Mouse (Mus musculus): ENCODE results near the gene 1700018F24Rik. TPM values are rescaled to one million over a fixed set of nuclear protein-coding genes. Genes with fewer than 3 reads are reported as not detected.
"Not testable (repeated sequence)": the region's sequence is repeated elsewhere in the genome, so short reads cannot be mapped to it uniquely, and the experiment has no call there.

1700018F24Rik gene
- total RNA-seq (2021) = not detected

DNA sequence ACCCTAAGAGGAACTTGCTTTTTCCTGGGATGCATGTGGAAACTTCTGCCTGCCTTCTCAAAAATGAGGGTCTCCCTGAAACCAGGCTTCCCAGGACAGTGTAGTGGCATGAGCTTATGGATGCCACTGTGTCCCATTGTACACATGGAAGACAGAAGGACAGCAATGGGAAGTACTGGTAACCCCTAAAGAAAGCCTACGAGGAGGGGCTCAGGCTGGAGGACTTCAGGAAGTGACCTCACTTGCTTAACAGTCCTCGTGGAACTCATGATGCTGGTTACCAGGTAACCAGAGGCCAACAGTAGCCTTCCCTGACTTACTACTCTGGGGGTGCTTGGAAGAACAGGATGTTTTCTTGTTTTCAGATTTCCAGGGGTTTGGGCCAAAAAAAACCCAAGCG is at the start of gene 1700018F24Rik:
TSS of gene 1700018F24Rik (plus strand) at position 301 of the 400 bp plus-strand sequence.
- intact Hi-C loops (cut with DNase I); DNase-seq: not testable (repeated sequence)

GRCm38 (mm10) chr5:144998491-144998890 is 44.3 kb upstream of the 1700018F24Rik start:
- no peak for DNase-seq
- intact Hi-C loops (cut with DNase I) = no loop called here

DNA sequence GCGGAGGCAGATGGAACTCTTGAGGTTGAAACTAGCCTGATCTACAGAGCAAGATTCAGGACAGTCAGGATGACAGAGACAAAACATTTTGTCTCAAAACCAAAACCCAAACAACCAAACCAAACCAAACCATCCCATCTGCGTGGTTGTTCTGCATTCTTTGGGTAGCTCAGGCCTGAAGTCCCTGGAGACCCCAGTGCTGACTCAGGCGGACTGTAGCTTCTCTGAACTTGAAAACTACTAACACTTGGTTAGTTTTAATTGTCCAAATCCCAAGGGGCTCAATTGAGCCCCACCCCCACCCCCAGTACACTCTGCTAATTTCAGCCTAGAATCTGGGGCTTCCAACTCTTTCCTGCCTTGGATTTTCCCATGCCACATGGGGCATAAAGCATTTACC is 39.4 kb upstream of the 1700018F24Rik start:
- intact Hi-C loops (cut with DNase I) = loop anchor here (5.0 kb wide), 1 partner anchor 69 kb away; no protein-coding TSS in a partner anchor
- DNase-seq = no peak

DNA sequence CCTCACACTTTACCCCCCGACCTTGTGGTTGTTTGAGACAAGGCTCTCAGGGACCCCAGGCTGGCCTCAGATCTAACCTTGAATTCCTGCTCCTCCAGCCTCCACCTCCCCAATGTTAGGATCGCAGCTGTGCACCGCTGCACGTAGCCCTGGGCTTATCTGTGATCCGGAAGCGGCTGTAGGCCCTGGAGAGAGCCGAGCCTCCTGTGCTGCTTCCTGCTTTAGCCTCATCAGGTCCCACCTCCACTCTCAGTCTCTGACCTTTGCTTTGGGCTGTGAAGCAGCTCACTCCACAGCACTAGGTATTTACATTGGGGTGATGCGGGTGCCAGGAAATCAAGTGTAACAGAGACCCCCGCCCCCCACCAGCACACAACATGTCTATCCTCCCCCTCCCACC is 38.3 kb upstream of the 1700018F24Rik start:
- intact Hi-C loops (cut with DNase I) = loop anchor here (5.0 kb wide), 1 partner anchor 68 kb away; no protein-coding TSS in a partner anchor

GRCm38 (mm10) chr5:145005596-145005995 is 37.2 kb upstream of the 1700018F24Rik start:
- intact Hi-C loops (cut with DNase I) = no loop called here
- no peak for DNase-seq

More for the DNA sequence above, 38.3 kb upstream of the 1700018F24Rik start:
- DNase-seq = peak in 1 of 2 experiments; percentile 7

DNA sequence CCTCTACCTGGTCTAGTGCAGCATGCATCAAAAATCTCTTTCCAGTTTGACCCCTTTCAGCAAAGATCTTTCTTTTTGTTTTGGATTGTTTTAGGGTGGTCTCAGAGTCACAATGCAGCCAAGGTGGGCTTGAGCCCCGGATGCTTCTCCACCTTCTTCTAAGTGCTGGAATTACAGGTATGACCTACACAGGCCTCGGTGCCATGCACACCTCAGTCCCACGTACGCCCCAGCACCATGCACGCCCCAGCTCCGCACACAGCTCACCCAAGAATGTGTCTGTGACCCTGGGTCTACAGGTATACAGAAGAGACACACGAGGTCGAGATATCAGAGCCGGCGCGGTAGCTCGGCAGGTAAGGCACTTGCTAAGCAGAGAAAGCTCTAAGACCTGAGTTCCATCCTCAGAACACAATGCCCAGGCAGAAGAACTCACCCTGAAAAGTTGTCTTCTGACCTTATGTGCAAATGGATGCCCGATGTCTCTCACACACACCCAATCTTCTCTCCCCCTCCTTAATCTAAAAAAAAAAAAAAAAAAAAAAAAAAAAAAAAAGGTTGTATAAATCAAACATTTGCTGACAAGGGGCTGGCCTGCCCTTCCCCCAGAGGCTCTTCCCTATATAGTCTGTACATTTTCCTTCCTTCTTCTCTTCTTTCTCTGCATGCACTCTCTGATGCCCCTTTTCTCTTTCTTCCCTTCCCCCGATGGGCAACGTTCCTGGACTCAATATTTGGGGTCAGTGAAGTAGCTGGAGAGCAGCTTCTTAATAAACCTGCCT is 33.7 kb upstream of the 1700018F24Rik start:
- intact Hi-C loops (cut with DNase I) = no loop called here
- DNase-seq = no peak

- intact Hi-C loops (cut with DNase I) = no loop called here
- no peak for DNase-seq
Observed at GRCm38 (mm10) chr5:145014278-145014677, 28.5 kb upstream of the 1700018F24Rik start.

- DNase-seq = not testable (repeated sequence)
- intact Hi-C loops (cut with DNase I) = loop anchor here (5.0 kb wide), 1 partner anchor 51 kb away; no protein-coding TSS in a partner anchor
Observed at GRCm38 (mm10) chr5:145016761-145017160, 26.0 kb upstream of the 1700018F24Rik start.

DNA sequence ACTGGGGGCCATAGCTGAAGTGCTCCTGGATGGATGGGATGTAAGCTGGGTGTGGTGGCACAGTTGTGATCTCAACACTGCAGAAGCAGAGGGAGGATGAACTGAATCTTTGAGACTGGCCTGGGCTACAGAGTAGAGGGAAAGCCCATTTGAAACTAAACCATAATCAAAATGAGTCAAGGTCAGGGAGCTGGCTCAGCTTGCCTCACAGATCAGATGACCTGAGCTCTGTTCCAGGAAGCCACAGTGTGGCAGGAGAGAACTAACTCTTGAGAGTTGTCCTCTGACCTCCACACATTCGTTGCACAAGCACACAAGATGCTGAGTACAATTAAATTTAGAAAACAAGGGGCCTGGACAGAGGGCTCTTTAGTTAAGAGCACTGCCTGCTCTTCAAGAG is 22.5 kb upstream of the 1700018F24Rik start:
- intact Hi-C loops (cut with DNase I) = not testable (repeated sequence)
- DNase-seq = peak in 1 of 2 experiments; percentile 2

GRCm38 (mm10) chr5:145020712-145021111 is 22.1 kb upstream of the 1700018F24Rik start:
- intact Hi-C loops (cut with DNase I); DNase-seq: not testable (repeated sequence)

GRCm38 (mm10) chr5:145030476-145030875 is 12.3 kb upstream of the 1700018F24Rik start:
- intact Hi-C loops (cut with DNase I); DNase-seq: not testable (repeated sequence)

GRCm38 (mm10) chr5:145032391-145032790 is 10.4 kb upstream of the 1700018F24Rik start, which contains the start of gene Gm4871:
TSS of gene Gm4871 (minus strand) at chr5:145032754.
- DNase-seq; intact Hi-C loops (cut with DNase I): not testable (repeated sequence)

GRCm38 (mm10) chr5:145041628-145042027 is 1.2 kb upstream of the 1700018F24Rik start:
- intact Hi-C loops (cut with DNase I) = no loop called here
- DNase-seq = peak in 1 of 2 experiments; percentile 15

DNA sequence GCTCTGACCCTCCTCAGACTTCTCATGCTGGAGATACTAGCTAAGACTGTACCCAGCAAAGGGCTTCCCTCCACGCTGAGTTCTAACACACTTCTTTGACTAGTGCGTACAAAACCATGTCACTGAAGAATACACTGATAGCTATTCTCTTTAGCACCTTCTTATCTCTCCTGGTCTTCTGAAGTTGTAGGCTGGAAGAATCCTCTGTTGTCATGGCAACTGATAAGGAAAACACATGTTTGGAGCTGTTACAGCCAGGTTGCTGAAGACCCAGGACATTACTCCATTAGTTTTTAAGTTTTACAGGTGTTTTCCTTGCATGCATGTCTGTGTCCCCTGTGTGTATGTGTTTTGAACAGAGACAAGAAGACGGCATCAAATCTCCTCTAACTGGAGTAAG is 11.4 kb downstream of the 1700018F24Rik start:
- DNase-seq; intact Hi-C loops (cut with DNase I): not testable (repeated sequence)

GRCm38 (mm10) chr5:145057907-145058306 is 15.1 kb downstream of the 1700018F24Rik start:
- intact Hi-C loops (cut with DNase I) = no loop called here
- DNase-seq = no peak

DNA sequence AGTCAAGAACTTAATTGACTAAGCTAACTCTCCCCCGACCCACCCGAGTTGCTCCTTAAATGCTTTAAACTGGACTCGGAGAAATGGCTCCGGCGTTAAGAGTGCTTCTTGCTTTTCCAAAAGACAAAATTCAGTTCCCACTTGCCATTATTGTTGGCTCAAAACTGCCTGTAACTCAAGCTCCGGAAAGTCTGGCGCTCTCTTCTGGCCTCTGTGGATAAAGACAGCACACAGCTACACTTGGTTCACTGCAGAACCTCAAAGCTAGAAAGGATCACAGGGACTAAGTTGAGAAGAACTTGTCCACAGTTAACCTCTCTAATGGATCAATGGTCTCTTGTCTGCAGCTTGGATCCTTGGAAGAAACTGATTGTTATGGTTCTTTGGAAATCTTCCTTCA is 15.9 kb downstream of the 1700018F24Rik start:
- DNase-seq = no peak
- intact Hi-C loops (cut with DNase I) = no loop called here

- no peak for DNase-seq
- intact Hi-C loops (cut with DNase I) = no loop called here
Observed at GRCm38 (mm10) chr5:145059524-145059923, 16.7 kb downstream of the 1700018F24Rik start.

GRCm38 (mm10) chr5:145064765-145065340 is 22.1 kb downstream of the 1700018F24Rik start:
- intact Hi-C loops (cut with DNase I) = loop anchor here (5.0 kb wide), 1 partner anchor 48 kb away; no protein-coding TSS in a partner anchor
- DNase-seq = no peak

- DNase-seq = no peak
- intact Hi-C loops (cut with DNase I) = loop anchor here (5.0 kb wide), 1 partner anchor 52 kb away; no protein-coding TSS in a partner anchor
Observed at GRCm38 (mm10) chr5:145068863-145069262, 26.1 kb downstream of the 1700018F24Rik start.

DNA sequence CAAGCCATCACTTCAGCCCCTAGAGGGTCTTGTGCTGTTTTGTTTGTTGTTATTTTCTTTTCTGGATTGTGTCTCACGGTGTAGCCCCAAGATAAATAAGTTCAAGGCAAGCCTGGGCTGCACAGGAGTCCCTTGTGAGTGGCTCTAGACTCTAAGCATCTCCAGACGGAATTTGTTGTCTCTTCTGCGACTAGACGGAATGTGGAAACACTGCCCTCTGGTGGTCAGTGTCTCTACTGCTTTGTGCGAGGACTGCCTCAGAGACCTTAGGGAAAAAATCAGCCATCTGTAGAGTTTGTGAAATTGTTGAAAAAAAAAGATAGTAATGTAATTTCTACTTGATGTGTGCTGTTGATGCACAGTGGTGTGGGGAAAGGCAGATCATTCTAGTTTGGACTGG is 26.9 kb downstream of the 1700018F24Rik start:
- DNase-seq = peak; percentile 71 to 87
- intact Hi-C loops (cut with DNase I) = loop anchor here (5.0 kb wide), 2 partner anchors 52 to 67 kb away; no protein-coding TSS in a partner anchor

GRCm38 (mm10) chr5:145071342-145071741 is 28.6 kb downstream of the 1700018F24Rik start:
- intact Hi-C loops (cut with DNase I) = loop anchor here (5.0 kb wide), 1 partner anchor 69 kb away; no protein-coding TSS in a partner anchor
- no peak for DNase-seq

Data from heart, postnatal 10 days (tissue).